Mouse (Mus musculus) spleen, adult 12 weeks (tissue): ENCODE measurements around the gene Gm26620.
A peak's percentile ranks its signal among the peaks of the same experiment; 100 is the strongest.

ENCODE experiments used
- DNase-seq: peaks from one replicate; pipeline ENCODE4 v3.0.0; 2022; ENCODE audit warnings: low spot score

Gm26620 gene

GRCm38 (mm10) chr1:170884978-170885561, at the start of gene Gm26620, which contains the start of gene Dusp12:
TSS of gene Gm26620 (plus strand) at chr1:170885065.
TSS of gene Dusp12 (minus strand) at chr1:170885540.
- DNase-seq: peak; percentile 65

- no peak for DNase-seq
These were observed 45.2 kb upstream of the Gm26620 start for GRCm38 (mm10) chr1:170839685-170840084.

GRCm38 (mm10) chr1:170844380-170844779, 40.5 kb upstream of the Gm26620 start:
- no peak for DNase-seq

GRCm38 (mm10) chr1:170845448-170846307, 39.2 kb upstream of the Gm26620 start:
- no peak for DNase-seq

- DNase-seq: no peak
These were observed 34.9 kb upstream of the Gm26620 start for GRCm38 (mm10) chr1:170850007-170850406.

GRCm38 (mm10) chr1:170850637-170851624, 33.9 kb upstream of the Gm26620 start:
- DNase-seq: no peak

- DNase-seq: no peak
These were observed 31.3 kb upstream of the Gm26620 start for GRCm38 (mm10) chr1:170853604-170854003.

GRCm38 (mm10) chr1:170855056-170855760, 29.7 kb upstream of the Gm26620 start:
- DNase-seq: no peak

- DNase-seq: no peak
These were observed 27.5 kb upstream of the Gm26620 start for GRCm38 (mm10) chr1:170857369-170857768.

- no peak for DNase-seq
These were observed 26.0 kb upstream of the Gm26620 start for GRCm38 (mm10) chr1:170858872-170859271.

- DNase-seq: no peak
These were observed 23.0 kb upstream of the Gm26620 start for GRCm38 (mm10) chr1:170861671-170862434.

GRCm38 (mm10) chr1:170862435-170862717, 22.5 kb upstream of the Gm26620 start:
- no peak for DNase-seq

- DNase-seq: no peak
These were observed 21.8 kb upstream of the Gm26620 start for GRCm38 (mm10) chr1:170863033-170863432.

- DNase-seq: no peak
These were observed 20.6 kb upstream of the Gm26620 start for GRCm38 (mm10) chr1:170864234-170864633.

GRCm38 (mm10) chr1:170864754-170865153, 20.1 kb upstream of the Gm26620 start:
- DNase-seq: no peak

- no peak for DNase-seq
These were observed 19.5 kb upstream of the Gm26620 start for GRCm38 (mm10) chr1:170865406-170865805.

GRCm38 (mm10) chr1:170866992-170867690, 17.7 kb upstream of the Gm26620 start:
- DNase-seq: peak; percentile 21

- DNase-seq: peak; percentile 89
These were observed 17.2 kb upstream of the Gm26620 start, which contains the start of gene Atf6 for GRCm38 (mm10) chr1:170867691-170868105. TSS of gene Atf6 (minus strand) at chr1:170867771.

GRCm38 (mm10) chr1:170868107-170868904, 16.6 kb upstream of the Gm26620 start:
- peak; percentile 46 for DNase-seq
